Mouse (Mus musculus) midbrain, embryonic 16.5 days (tissue): ENCODE results near the gene Bend5. TPM values are rescaled to one million over a fixed set of nuclear protein-coding genes. Genes with fewer than 3 reads are reported as not detected.
A peak's percentile ranks its signal among the peaks of the same experiment; 100 is the strongest.

Experiments
- ATAC-seq: fragments of 200-750 bp; cut with Nextera tagmentation; 2 replicates; pipeline ENCODE4 v1.8.0; 2017; ENCODE audit warnings: moderate TSS enrichment
- H3K27ac ChIP-seq: fragments of 300-500 bp; sonication (generic); 2 replicates; pipeline ENCODE4 v1.5.1; 2014; ENCODE audit warnings: mild to moderate bottlenecking, low read length, mixed read lengths
- H3K27me3 ChIP-seq: fragments of 300-500 bp; sonication (generic); 2 replicates; pipeline ENCODE4 v1.6.1; 2014; ENCODE audit warnings: low read depth, low read length, mixed read lengths; ENCODE audit not compliant: control insufficient read depth, insufficient read depth
- H3K36me3 ChIP-seq: fragments of 300-500 bp; sonication (generic); 2 replicates; pipeline ENCODE4 v1.6.1; 2014; ENCODE audit warnings: mild to moderate bottlenecking, low read length, moderate library complexity, mixed read lengths; ENCODE audit not compliant: control insufficient read depth, insufficient read depth
- H3K4me1 ChIP-seq: fragments of 300-500 bp; sonication (generic); 2 replicates; pipeline ENCODE4 v1.6.1; 2014; ENCODE audit warnings: mild to moderate bottlenecking, low read length, mixed read lengths; ENCODE audit not compliant: control insufficient read depth, insufficient read depth
- H3K4me2 ChIP-seq: fragments of 300-500 bp; sonication (generic); 2 replicates; pipeline ENCODE4 v1.6.1; 2014; ENCODE audit warnings: mild to moderate bottlenecking, low read length, mixed read lengths
- H3K4me3 ChIP-seq: fragments of 300-500 bp; sonication (generic); 2 replicates; pipeline ENCODE4 v1.5.1; 2014; ENCODE audit warnings: low read depth, mild to moderate bottlenecking, low read length, moderate library complexity, mixed read lengths
- H3K9ac ChIP-seq: fragments of 300-500 bp; sonication (generic); 2 replicates; pipeline ENCODE4 v1.6.1; 2014; ENCODE audit warnings: low read depth, low read length, mixed read lengths
- H3K9me3 ChIP-seq: fragments of 300-500 bp; sonication (generic); replicated peaks from 2 replicates; pipeline ENCODE4 v1.6.1; 2014; ENCODE audit warnings: mild to moderate bottlenecking, low read length, mixed read lengths; ENCODE audit not compliant: control insufficient read depth, poor library complexity, severe bottlenecking
- WGBS: fragments of 180-500 bp; shearing (Covaris S2); extraction: QIAGEN DNeasy Blood & Tissue Kit; methylation state at CpG from one replicate; pipeline ENCODE4 v1.1.7; 2014; 5-methylcytosine and 5-hydroxymethylcytosine counted together
- polyA plus RNA-seq: library from polyadenylated mRNA; unstranded; fragments of >200 nt; fragmentation: Nextera tagmentation; extraction: Ambion mirVana; gene quantifications from 2 replicates; pipeline ENCODE4 v1.2.1, GENCODE M21; 2015

Bend5 gene
- polyA plus RNA-seq, 1 experiment from 2014 or later, result 58.2 TPM

GRCm38 (mm10) chr4:111467293-111467773, 52.5 kb downstream of the Bend5 start:
- whole genome bisulfite sequencing, result 83% methylated on average over 2 of the region's 2 CpGs
- no peak overlapping the region for H3K4me2 ChIP-seq
- H3K9ac ChIP-seq, result no peak overlapping the region
- H3K9me3 ChIP-seq, result no peaks in the 10 kb centered on the region
- no peaks in the 10 kb centered on the region for H3K36me3 ChIP-seq
- peaks cover 5% of the 10 kb centered on the region for H3K4me1 ChIP-seq
- H3K27ac ChIP-seq, result no peak overlapping the region
- peak; percentile 50 for ATAC-seq
- H3K27me3 ChIP-seq, result no peaks in the 10 kb centered on the region
- no peak overlapping the region for H3K4me3 ChIP-seq

GRCm38 (mm10) chr4:111467796-111468195, 53.0 kb downstream of the Bend5 start:
- no peak overlapping the region for H3K4me2 ChIP-seq
- no peaks in the 10 kb centered on the region for H3K9me3 ChIP-seq
- no peaks in the 10 kb centered on the region for H3K27me3 ChIP-seq
- H3K9ac ChIP-seq, result no peak overlapping the region
- H3K36me3 ChIP-seq, result no peaks in the 10 kb centered on the region
- no peak overlapping the region for H3K27ac ChIP-seq
- no peak overlapping the region for H3K4me3 ChIP-seq
- no peak for ATAC-seq
- peaks cover 8% of the 10 kb centered on the region for H3K4me1 ChIP-seq
- WGBS, result 75% methylated on average over 4 of the region's 4 CpGs

GRCm38 (mm10) chr4:111469847-111470246, 55.0 kb downstream of the Bend5 start:
- H3K27me3 ChIP-seq, result no peaks in the 10 kb centered on the region
- H3K4me2 ChIP-seq, result no peak overlapping the region
- WGBS, result 75% methylated on average over 2 of the region's 2 CpGs
- H3K36me3 ChIP-seq, result no peaks in the 10 kb centered on the region
- no peaks in the 10 kb centered on the region for H3K9me3 ChIP-seq
- no peak overlapping the region for H3K4me3 ChIP-seq
- no peak for ATAC-seq
- no peak overlapping the region for H3K27ac ChIP-seq
- peaks cover 8% of the 10 kb centered on the region for H3K4me1 ChIP-seq
- H3K9ac ChIP-seq, result no peak overlapping the region

GRCm38 (mm10) chr4:111471726-111472125, 56.9 kb downstream of the Bend5 start:
- peaks cover 8% of the 10 kb centered on the region for H3K4me1 ChIP-seq

GRCm38 (mm10) chr4:111472511-111472910, 57.7 kb downstream of the Bend5 start:
- no peak overlapping the region; the same call in 1 of the 2 replicates for H3K27ac ChIP-seq
- 66% methylated on average over 3 of the region's 3 CpGs for WGBS
- ATAC-seq, result no peak

More at GRCm38 (mm10) chr4:111471726-111472125, 56.9 kb downstream of the Bend5 start:
- Histone ChIP-seq H3K36me3 (no peaks in the 10 kb centered on the region), H3K27ac (no peak overlapping the region), H3K9me3 (no peaks in the 10 kb centered on the region), H3K4me3 (no peak overlapping the region), H3K4me2 (no peak overlapping the region), H3K9ac (no peak overlapping the region), H3K27me3 (no peaks in the 10 kb centered on the region)
- WGBS, result 89% methylated on average over 3 of the region's 3 CpGs
- no peak for ATAC-seq

GRCm38 (mm10) chr4:111473014-111473413, 58.2 kb downstream of the Bend5 start:
- WGBS, result 78% methylated on average over 1 of the region's 1 CpGs
- no peak overlapping the region; the same call in 1 of the 2 replicates for H3K27ac ChIP-seq
- ATAC-seq, result no peak

More at GRCm38 (mm10) chr4:111472511-111472910, 57.7 kb downstream of the Bend5 start:
- H3K4me1 ChIP-seq, result peaks cover 3% of the 10 kb centered on the region; the same call in 1 of the 2 replicates
- H3K36me3 ChIP-seq, result no peaks in the 10 kb centered on the region
- no peaks in the 10 kb centered on the region for H3K27me3 ChIP-seq
- no peak overlapping the region for H3K4me3 ChIP-seq
- H3K9ac ChIP-seq, result no peak overlapping the region
- H3K9me3 ChIP-seq, result no peaks in the 10 kb centered on the region
- H3K4me2 ChIP-seq, result no peak overlapping the region

GRCm38 (mm10) chr4:111475374-111475971, 60.7 kb downstream of the Bend5 start:
- H3K27ac ChIP-seq, result no peak overlapping the region
- ATAC-seq, result peak; percentile 67

More at GRCm38 (mm10) chr4:111473014-111473413, 58.2 kb downstream of the Bend5 start:
- H3K9me3 ChIP-seq, result no peaks in the 10 kb centered on the region
- H3K4me3 ChIP-seq, result no peak overlapping the region
- H3K27me3 ChIP-seq, result no peaks in the 10 kb centered on the region
- H3K36me3 ChIP-seq, result no peaks in the 10 kb centered on the region
- no peak overlapping the region for H3K4me2 ChIP-seq
- no peak overlapping the region for H3K9ac ChIP-seq
- peaks cover 3% of the 10 kb centered on the region; the same call in 1 of the 2 replicates for H3K4me1 ChIP-seq

GRCm38 (mm10) chr4:111477507-111477906, 62.7 kb downstream of the Bend5 start:
- Histone ChIP-seq H3K4me2 (no peak overlapping the region), H3K27ac (no peak overlapping the region), H3K4me3 (no peak overlapping the region), H3K27me3 (no peaks in the 10 kb centered on the region), H3K9ac (no peak overlapping the region), H3K36me3 (no peaks in the 10 kb centered on the region), H3K9me3 (no peaks in the 10 kb centered on the region), H3K4me1 (peaks cover 4% of the 10 kb centered on the region)
- 21% methylated on average over 4 of the region's 4 CpGs for WGBS
- no peak for ATAC-seq

More at GRCm38 (mm10) chr4:111475374-111475971, 60.7 kb downstream of the Bend5 start:
- H3K4me2 ChIP-seq, result no peak overlapping the region
- H3K4me3 ChIP-seq, result no peak overlapping the region
- H3K36me3 ChIP-seq, result no peaks in the 10 kb centered on the region
- 34% methylated on average over 10 of the region's 10 CpGs for WGBS
- no peaks in the 10 kb centered on the region for H3K27me3 ChIP-seq
- peaks cover 6% of the 10 kb centered on the region for H3K4me1 ChIP-seq
- H3K9ac ChIP-seq, result no peak overlapping the region
- no peaks in the 10 kb centered on the region for H3K9me3 ChIP-seq

GRCm38 (mm10) chr4:111483499-111483898, 68.7 kb downstream of the Bend5 start:
- H3K4me1 ChIP-seq, result no peaks in the 10 kb centered on the region; the same call in 1 of the 2 replicates
- no peak overlapping the region for H3K27ac ChIP-seq
- H3K4me2 ChIP-seq, result no peak overlapping the region
- H3K4me3 ChIP-seq, result no peak overlapping the region
- no peaks in the 10 kb centered on the region for H3K27me3 ChIP-seq
- H3K9me3 ChIP-seq, result no peaks in the 10 kb centered on the region
- ATAC-seq, result no peak
- H3K36me3 ChIP-seq, result no peaks in the 10 kb centered on the region
- H3K9ac ChIP-seq, result no peak overlapping the region
- WGBS, result 92% methylated on average over 5 of the region's 5 CpGs
